Mouse (Mus musculus) neural tube, embryonic 14.5 days (tissue): Measurements from ENCODE around the gene Olfr1265. TPM values are rescaled to one million over a fixed set of nuclear protein-coding genes. Genes with fewer than 3 reads are reported as not detected.

Source experiments
- ATAC-seq: fragments of 200-750 bp; cut with Nextera tagmentation; 2 replicates; pipeline ENCODE4 v1.8.0; 2017; ENCODE audit warnings: low read depth, mild to moderate bottlenecking, moderate TSS enrichment, moderate library complexity
- H3K27ac ChIP-seq: fragments of 300-500 bp; sonication (generic); 2 replicates; pipeline ENCODE4 v1.5.1; 2014; ENCODE audit warnings: low read depth, mild to moderate bottlenecking, control low read depth, low read length, moderate library complexity, mixed read lengths
- H3K27me3 ChIP-seq: fragments of 300-500 bp; sonication (generic); 2 replicates; pipeline ENCODE4 v1.6.1; 2014; ENCODE audit warnings: low read length; ENCODE audit not compliant: control insufficient read depth, insufficient read depth
- H3K36me3 ChIP-seq: fragments of 300-500 bp; sonication (generic); 2 replicates; pipeline ENCODE4 v1.6.1; 2014; ENCODE audit warnings: low read length, mixed read lengths; ENCODE audit not compliant: control insufficient read depth, insufficient read depth
- H3K4me1 ChIP-seq: fragments of 300-500 bp; sonication (generic); 2 replicates; pipeline ENCODE4 v1.6.1; 2014; ENCODE audit warnings: low read length; ENCODE audit not compliant: control insufficient read depth, insufficient read depth
- H3K4me2 ChIP-seq: fragments of 300-500 bp; sonication (generic); 2 replicates; pipeline ENCODE4 v1.6.1; 2014; ENCODE audit warnings: mild to moderate bottlenecking, low read depth, low read length, control low read depth
- H3K4me3 ChIP-seq: fragments of 300-500 bp; sonication (generic); 2 replicates; pipeline ENCODE4 v1.5.1; 2014; ENCODE audit warnings: low read depth, low read length, control low read depth, mixed read lengths
- H3K9ac ChIP-seq: fragments of 300-500 bp; sonication (generic); replicated peaks from 2 replicates; pipeline ENCODE4 v1.6.1; 2014; ENCODE audit warnings: low read depth, mild to moderate bottlenecking, control low read depth, low read length, mixed read lengths
- H3K9me3 ChIP-seq: fragments of 300-500 bp; sonication (generic); 2 replicates; pipeline ENCODE4 v1.6.1; 2016; ENCODE audit warnings: low read length; ENCODE audit not compliant: control insufficient read depth
- WGBS: fragments of 180-500 bp; shearing (Covaris S2); extraction: QIAGEN DNeasy Blood & Tissue Kit; methylation state at CpG from one replicate; pipeline ENCODE4 v1.1.7; 2014; 5-methylcytosine and 5-hydroxymethylcytosine counted together
- polyA plus RNA-seq: library from polyadenylated mRNA; unstranded; fragments of >200 nt; fragmentation: Nextera tagmentation; extraction: Ambion mirVana; gene quantifications from 2 replicates; pipeline ENCODE4 v1.2.1, GENCODE M21; 2014

Olfr1265 gene
- not detected in 2 replicates for polyA plus RNA-seq

DNA sequence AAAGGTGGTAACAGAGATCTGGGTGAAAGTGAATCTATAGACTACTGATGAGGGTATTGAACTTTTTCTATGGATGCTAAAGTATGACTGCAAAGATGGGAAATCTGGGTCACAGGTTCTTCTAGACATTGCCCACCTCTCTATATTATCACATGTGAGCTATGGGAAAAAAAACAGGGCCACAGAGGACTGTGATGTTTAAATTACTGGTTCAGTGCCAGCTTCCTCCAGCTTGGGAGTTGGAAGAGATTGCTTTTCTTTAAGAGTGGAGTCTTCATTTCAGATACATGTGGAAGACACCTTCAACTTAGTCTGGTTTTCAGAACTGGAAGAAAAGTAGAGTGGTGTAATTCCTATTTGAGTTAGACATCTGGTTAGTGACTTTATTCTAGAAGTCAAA is at the start of gene Olfr1265:
Gene Olfr1265, plus strand, starts transcription at position 301 of the 400 bp plus-strand sequence.
- Histone ChIP-seq H3K27ac (no peak within 1 kb of the TSS), H3K4me1 (no peaks in the 10 kb centered on the region), H3K4me3 (no peak within 1 kb of the TSS), H3K36me3 (no peaks in the 10 kb centered on the region), H3K9me3 (no peaks in the 10 kb centered on the region), H3K9ac (no peak within 1 kb of the TSS), H3K27me3 (no peaks in the 10 kb centered on the region), H3K4me2 (no peak within 1 kb of the TSS)
- ATAC-seq = no peak

DNA sequence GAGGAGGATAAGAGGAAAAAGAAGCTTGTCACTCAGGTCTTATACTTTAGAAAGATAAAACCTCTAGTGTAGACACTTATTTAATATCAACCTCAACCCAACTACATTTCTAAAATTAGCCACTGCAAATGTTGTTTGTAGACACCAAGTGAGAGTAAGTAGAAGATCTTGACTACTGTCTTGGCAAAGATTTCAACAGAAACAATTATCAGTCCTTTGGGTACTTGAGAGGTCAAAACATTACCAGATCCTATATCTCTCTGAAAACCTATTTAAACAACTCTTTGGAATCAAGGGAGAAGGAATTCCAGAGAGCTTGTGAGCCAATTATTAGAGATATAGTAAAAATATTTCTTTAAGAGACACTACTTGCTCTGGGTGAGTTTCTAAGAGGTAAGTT is 44.2 kb upstream of the Olfr1265 start, which contains the start of gene Olfr1261:
Gene Olfr1261, plus strand, starts transcription at position 301 of the 400 bp plus-strand sequence.
- no peaks in the 10 kb centered on the region for H3K27me3 ChIP-seq
- no peak within 1 kb of the TSS for H3K9ac ChIP-seq
- H3K4me2 ChIP-seq = no peak within 1 kb of the TSS
- H3K4me1 ChIP-seq = no peaks in the 10 kb centered on the region
- H3K9me3 ChIP-seq = no peaks in the 10 kb centered on the region
- H3K36me3 ChIP-seq = no peaks in the 10 kb centered on the region
- H3K27ac ChIP-seq = no peak within 1 kb of the TSS
- no peak for ATAC-seq
- H3K4me3 ChIP-seq = no peak within 1 kb of the TSS

DNA sequence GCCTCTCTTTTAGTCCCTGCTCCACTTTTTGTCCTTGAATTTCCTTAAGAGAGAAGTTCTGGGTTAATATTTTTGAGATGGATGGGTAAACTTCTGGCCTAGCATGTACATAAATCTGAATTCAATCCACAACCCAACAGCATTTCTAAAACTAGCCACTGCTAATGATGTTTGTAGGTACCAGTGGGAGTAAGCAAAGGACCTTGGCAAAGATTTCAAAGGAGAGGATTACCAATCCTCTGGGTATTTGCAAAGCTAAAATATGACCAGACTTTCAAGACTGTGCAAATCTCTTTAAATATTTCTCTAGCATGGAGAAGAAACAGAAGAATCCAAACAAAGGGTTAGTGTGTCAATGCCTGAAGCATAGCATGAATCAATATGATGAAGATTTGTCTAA is 35.3 kb upstream of the Olfr1265 start, which contains the start of gene Olfr1262:
Gene Olfr1262, plus strand, starts transcription at position 301 of the 400 bp plus-strand sequence.
- ATAC-seq = no peak
- Histone ChIP-seq H3K27me3 (no peaks in the 10 kb centered on the region), H3K27ac (no peak within 1 kb of the TSS), H3K9me3 (no peaks in the 10 kb centered on the region), H3K36me3 (no peaks in the 10 kb centered on the region), H3K9ac (no peak within 1 kb of the TSS), H3K4me3 (no peak within 1 kb of the TSS), H3K4me1 (no peaks in the 10 kb centered on the region), H3K4me2 (no peak within 1 kb of the TSS)

DNA sequence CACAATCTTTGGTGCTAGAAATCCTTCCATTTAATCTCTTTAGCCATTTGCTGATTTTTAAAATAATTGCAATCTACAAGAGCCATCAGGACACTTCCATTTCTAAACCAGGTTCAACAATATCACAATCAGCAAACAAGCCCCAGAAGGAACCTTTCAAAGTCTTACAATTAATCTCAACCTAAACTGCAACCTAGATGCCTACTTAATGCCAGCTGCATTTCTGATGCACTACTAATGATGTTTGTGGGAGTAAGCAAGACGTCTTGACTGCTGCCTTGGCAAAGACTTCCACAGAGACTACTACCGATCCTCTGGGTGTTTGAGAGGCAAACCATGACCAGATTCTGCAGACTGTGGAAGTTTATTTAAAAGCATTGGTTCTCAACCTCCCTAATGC is 23.3 kb upstream of the Olfr1265 start, which contains the start of gene Olfr1263:
Gene Olfr1263, plus strand, starts transcription at position 301 of the 400 bp plus-strand sequence.
- H3K36me3 ChIP-seq = no peaks in the 10 kb centered on the region
- H3K4me3 ChIP-seq = no peak within 1 kb of the TSS
- no peak within 1 kb of the TSS for H3K27ac ChIP-seq
- ATAC-seq = no peak
- no peaks in the 10 kb centered on the region for H3K4me1 ChIP-seq
- 77% methylated on average over 2 of the region's 2 CpGs for WGBS
- no peak within 1 kb of the TSS for H3K9ac ChIP-seq
- H3K27me3 ChIP-seq = no peaks in the 10 kb centered on the region
- H3K9me3 ChIP-seq = no peaks in the 10 kb centered on the region
- no peak within 1 kb of the TSS for H3K4me2 ChIP-seq

DNA sequence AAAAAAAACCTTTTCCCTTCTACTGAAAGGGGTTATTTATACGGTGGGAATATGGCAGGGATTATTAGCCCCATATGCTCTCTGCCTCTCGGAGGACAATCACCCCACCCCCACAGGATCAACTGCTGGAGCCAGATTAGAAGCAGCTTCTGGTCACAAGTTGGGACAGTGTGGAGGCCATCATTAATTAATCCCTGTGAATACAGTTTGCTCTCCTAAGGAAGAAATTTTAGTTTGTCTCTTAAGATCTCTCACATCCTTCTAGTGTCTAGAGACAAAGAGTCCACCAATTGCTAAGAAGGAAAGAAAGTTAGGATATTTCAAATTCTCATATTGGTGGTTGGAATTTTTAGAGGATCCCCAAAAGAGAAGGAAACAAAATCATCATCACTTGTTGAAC is 9.7 kb upstream of the Olfr1265 start, which contains the start of gene Olfr1264:
Gene Olfr1264, minus strand, starts transcription at position 101 of the 400 bp plus-strand sequence.
- Histone ChIP-seq H3K9ac (no peak within 1 kb of the TSS), H3K36me3 (no peaks in the 10 kb centered on the region), H3K27me3 (no peaks in the 10 kb centered on the region), H3K9me3 (no peaks in the 10 kb centered on the region), H3K4me3 (no peak within 1 kb of the TSS), H3K4me2 (no peak within 1 kb of the TSS), H3K27ac (no peak within 1 kb of the TSS), H3K4me1 (no peaks in the 10 kb centered on the region)
- WGBS = 80% methylated on average over 2 of the region's 2 CpGs
- ATAC-seq = no peak

- H3K36me3 ChIP-seq = no peaks in the 10 kb centered on the region
- no peaks in the 10 kb centered on the region for H3K4me1 ChIP-seq
- H3K4me2 ChIP-seq = no peak within 1 kb of the TSS
- H3K27ac ChIP-seq = no peak within 1 kb of the TSS
- no peak within 1 kb of the TSS for H3K4me3 ChIP-seq
- no peak within 1 kb of the TSS for H3K9ac ChIP-seq
- no peaks in the 10 kb centered on the region for H3K27me3 ChIP-seq
- no peak for ATAC-seq
- no peaks in the 10 kb centered on the region for H3K9me3 ChIP-seq
Observed at GRCm38 (mm10) chr2:90063494-90063893, 28.4 kb downstream of the Olfr1265 start, which contains the start of gene Olfr140. Olfr140 (minus strand) TSS chr2:90063594.

- H3K9me3 ChIP-seq = no peaks in the 10 kb centered on the region
- no peaks in the 10 kb centered on the region for H3K4me1 ChIP-seq
- H3K4me2 ChIP-seq = no peak overlapping the region
- no peak for ATAC-seq
- H3K27me3 ChIP-seq = no peaks in the 10 kb centered on the region
- no peak overlapping the region for H3K4me3 ChIP-seq
- no peaks in the 10 kb centered on the region for H3K36me3 ChIP-seq
- H3K9ac ChIP-seq = no peak overlapping the region
- H3K27ac ChIP-seq = no peak overlapping the region
- 85% methylated on average over 2 of the region's 2 CpGs for WGBS
Observed at GRCm38 (mm10) chr2:90070065-90070464, 34.9 kb downstream of the Olfr1265 start.

Other genes with a start within 250 kb of the Olfr1265 start
- gene Olfr1254, start 241.7 kb upstream of the Olfr1265 start, polyA plus RNA-seq = not detected in 2 replicates
- not detected in 2 replicates for gene Olfr1255, start 223.3 kb upstream of the Olfr1265 start, polyA plus RNA-seq
- not detected in 2 replicates for gene Olfr1256, start 193.8 kb upstream of the Olfr1265 start, polyA plus RNA-seq
- gene Olfr48, start 187.1 kb upstream of the Olfr1265 start, polyA plus RNA-seq = not detected in 2 replicates
- gene Olfr1257, start 156.9 kb upstream of the Olfr1265 start, polyA plus RNA-seq = not detected in 2 replicates
- gene Olfr1258, start 108.0 kb upstream of the Olfr1265 start, polyA plus RNA-seq = not detected in 2 replicates
- not detected in 2 replicates for gene Olfr1259, start 86.7 kb upstream of the Olfr1265 start, polyA plus RNA-seq
- 0.47 TPM in 1 of 2 replicates, not detected in the other for gene Olfr1260, start 61.0 kb upstream of the Olfr1265 start, polyA plus RNA-seq
- not detected in 2 replicates for gene Olfr1261, start 44.1 kb upstream of the Olfr1265 start, polyA plus RNA-seq
- not detected in 2 replicates for gene Olfr1262, start 35.2 kb upstream of the Olfr1265 start, polyA plus RNA-seq
- not detected in 2 replicates for gene Olfr1263, start 23.2 kb upstream of the Olfr1265 start, polyA plus RNA-seq
- gene Olfr1264, start 9.8 kb upstream of the Olfr1265 start, polyA plus RNA-seq = not detected in 2 replicates
- not detected in 2 replicates for gene Olfr140, start 28.3 kb downstream of the Olfr1265 start, polyA plus RNA-seq
- not detected in 2 replicates for gene Olfr1269, start 86.1 kb downstream of the Olfr1265 start, polyA plus RNA-seq
- not detected in 2 replicates for gene Olfr32, start 107.0 kb downstream of the Olfr1265 start, polyA plus RNA-seq
- not detected in 2 replicates for gene Olfr1270, start 117.8 kb downstream of the Olfr1265 start, polyA plus RNA-seq
- not detected in 2 replicates for gene Olfr1506, start 189.2 kb downstream of the Olfr1265 start, polyA plus RNA-seq
- not detected in 2 replicates for gene Olfr142, start 222.3 kb downstream of the Olfr1265 start, polyA plus RNA-seq
- gene Olfr1271, start 235.7 kb downstream of the Olfr1265 start, polyA plus RNA-seq = not detected in 2 replicates